Mouse (Mus musculus): ENCODE results near the gene E2f1. TPM values are rescaled to one million over a fixed set of nuclear protein-coding genes. Genes with fewer than 3 reads are reported as not detected.

The E2f1 gene
- polyA plus RNA-seq (2015; fragmentation: Nextera tagmentation; extraction: Ambion mirVana), result 12.2 and 14.2 TPM in 2 replicates

GRCm38 (mm10) chr2:154569836-154570286 is at the start of gene E2f1:
TSS of gene E2f1 (minus strand) at chr2:154569892.

GRCm38 (mm10) chr2:154613118-154614115 is 43.7 kb upstream of the E2f1 start, which contains the start of the genes Zfp341 and 4930519P11Rik:
TSS of gene Zfp341 (plus strand) at chr2:154613297.
TSS of gene 4930519P11Rik (minus strand) at chr2:154613437.

GRCm38 (mm10) chr2:154603638-154604153 is 34.0 kb upstream of the E2f1 start, which contains the start of gene Pxmp4:
TSS of gene Pxmp4 (minus strand) at chr2:154603708.

GRCm38 (mm10) chr2:154558264-154559039 is 11.2 kb downstream of the E2f1 start, which contains the start of gene Necab3:
TSS of gene Necab3 (minus strand) at chr2:154558890.

GRCm38 (mm10) chr2:154551476-154551875 is 18.2 kb downstream of the E2f1 start, which contains the start of gene Actl10:
TSS of gene Actl10 (plus strand) at chr2:154551776.

GRCm38 (mm10) chr2:154546711-154547110 is 23.0 kb downstream of the E2f1 start, which contains the start of gene 1700003F12Rik:
TSS of gene 1700003F12Rik (plus strand) at chr2:154547085.

Other genes with a start within 250 kb of the E2f1 start
- 4.3 and 19.9 TPM in 2 replicates for gene Cdk5rap1, start 196.9 kb downstream of the E2f1 start, polyA plus RNA-seq (2015; fragmentation: Nextera tagmentation; extraction: Ambion mirVana)
- 29.3 and 32.6 TPM in 2 replicates for gene Snta1, start 161.8 kb downstream of the E2f1 start, polyA plus RNA-seq (2015; fragmentation: Nextera tagmentation; extraction: Ambion mirVana)
- 13.7 and 21.7 TPM in 2 replicates for gene Cbfa2t2, start 133.4 kb downstream of the E2f1 start, polyA plus RNA-seq (2015; fragmentation: Nextera tagmentation; extraction: Ambion mirVana)
- 2.6 and 2.8 TPM in 2 replicates for gene 1700003F12Rik, start 22.8 kb downstream of the E2f1 start, polyA plus RNA-seq (2015; fragmentation: Nextera tagmentation; extraction: Ambion mirVana)
- gene Actl10, start 18.1 kb downstream of the E2f1 start, polyA plus RNA-seq (2015; fragmentation: Nextera tagmentation; extraction: Ambion mirVana), result 0.26 and 0.35 TPM in 2 replicates
- gene Necab3, start 11.0 kb downstream of the E2f1 start, polyA plus RNA-seq (2015; fragmentation: Nextera tagmentation; extraction: Ambion mirVana), result 3.7 and 5.8 TPM in 2 replicates
- gene Pxmp4, start 33.8 kb upstream of the E2f1 start, polyA plus RNA-seq (2015; fragmentation: Nextera tagmentation; extraction: Ambion mirVana), result 28.6 and 31.2 TPM in 2 replicates
- gene Zfp341, start 43.4 kb upstream of the E2f1 start, polyA plus RNA-seq (2015; fragmentation: Nextera tagmentation; extraction: Ambion mirVana), result 0.46 and 0.66 TPM in 2 replicates
- 0.57 and 1.0 TPM in 2 replicates for gene 4930519P11Rik, start 43.5 kb upstream of the E2f1 start, polyA plus RNA-seq (2015; fragmentation: Nextera tagmentation; extraction: Ambion mirVana)
- gene Chmp4b, start 81.8 kb upstream of the E2f1 start, polyA plus RNA-seq (2015; fragmentation: Nextera tagmentation; extraction: Ambion mirVana), result 54.0 and 62.8 TPM in 2 replicates
- not detected in 2 replicates for gene Gm14214, start 200.1 kb upstream of the E2f1 start, polyA plus RNA-seq (2015; fragmentation: Nextera tagmentation; extraction: Ambion mirVana)
- gene Raly, start 221.2 kb upstream of the E2f1 start, polyA plus RNA-seq (2015; fragmentation: Nextera tagmentation; extraction: Ambion mirVana), result 32.3 and 38.1 TPM in 2 replicates
- gene a, start 221.5 kb upstream of the E2f1 start, polyA plus RNA-seq (2015; fragmentation: Nextera tagmentation; extraction: Ambion mirVana), result 1.3 and 4.2 TPM in 2 replicates